In genomic region chr16:16213079-16213760, GRCm38 (mm10) we compare ENCODE assay signal across 8 mouse cellular contexts. TPM values are rescaled to one million over a fixed set of nuclear protein-coding genes. Genes with fewer than 3 reads are reported as not detected.
DNase-seq lines count a peak whose midpoint lies in the region; ATAC-seq and TF ChIP-seq lines count a peak whose summit lies in the region.

Gene Pkp2, plus strand, starts transcription at chr16:16213318.

- no peaks in the 10 kb centered on the region for H3K9me3 ChIP-seq in intestine, embryonic 15.5 days
- no peaks in the 10 kb centered on the region for H3K9me3 ChIP-seq in limb, embryonic 11.5 days (ENCODE audit: control insufficient read depth, low read length)
- H3K9me3 ChIP-seq in midbrain, embryonic 12.5 days: no peaks in the 10 kb centered on the region

- WGBS in intestine, embryonic 15.5 days: under 1% methylated on average over 59 of the region's 59 CpGs
- under 1% methylated on average over 58 of the region's 59 CpGs for WGBS in limb, embryonic 11.5 days
- under 1% methylated on average over 55 of the region's 59 CpGs for WGBS in midbrain, embryonic 12.5 days

- peak; percentile 97 for ATAC-seq in intestine, embryonic 15.5 days
- peak; percentile 93 for ATAC-seq in limb, embryonic 11.5 days (ENCODE audit: insufficient number of reproducible peaks, low FRiP score, low TSS enrichment, low read depth)
- ATAC-seq in midbrain, embryonic 12.5 days (ENCODE audit: low FRiP score, low read depth): peak; percentile 96

- no peaks in the 10 kb centered on the region for H3K4me1 ChIP-seq in cortical plate, adult 2 months (ENCODE audit: control insufficient read depth, insufficient read depth, low read length)
- H3K4me1 ChIP-seq in intestine, embryonic 15.5 days (replicated peaks): 0 out of 2 replicates have a peak, but pooled peaks cover 3% of the 10 kb centered on the region
- H3K4me1 ChIP-seq in limb, embryonic 11.5 days (ENCODE audit: control insufficient read depth, insufficient read depth, low read length): no peaks in the 10 kb centered on the region; the same call in 1 of the 2 replicates
- H3K4me1 ChIP-seq in midbrain, embryonic 12.5 days: peaks cover 11% of the 10 kb centered on the region; the same call in 1 of the 2 replicates

- peaks cover 8% of the 10 kb centered on the region for H3K27me3 ChIP-seq in intestine, embryonic 15.5 days (replicated peaks)
- peaks cover 20% of the 10 kb centered on the region for H3K27me3 ChIP-seq in limb, embryonic 11.5 days (ENCODE audit: control insufficient read depth, insufficient read depth, low read length)
- H3K27me3 ChIP-seq in midbrain, embryonic 12.5 days: peaks cover 35% of the 10 kb centered on the region
- no peaks in the 10 kb centered on the region for H3K27me3 ChIP-seq in splenic B cell, adult 2 months (ENCODE audit: control insufficient read depth, insufficient read depth, low read length, poor library complexity, severe bottlenecking)

- TF ChIP-seq POLR2A in cortical plate, adult 2 months (IDR thresholded peaks at IDR 0.05; ENCODE audit: extremely low read depth, insufficient read depth, low read length): no peak

- DNase-seq in spleen, adult 18-20 months: peak; percentile 33 to 40
- no peak for DNase-seq in spleen, adult 12 weeks (ENCODE audit: low spot score)
- DNase-seq in gonadal fat pad, adult 2 months (ENCODE audit: low read depth): no peak
- peak; percentile 80 for DNase-seq in limb, embryonic 11.5 days (ENCODE audit: low spot score)
- peak; percentile 37 for DNase-seq in splenic B cell, adult 2 months (ENCODE audit: low read depth, low spot score)

- TF ChIP-seq CTCF in cortical plate, adult 2 months (IDR thresholded peaks at IDR 0.05; ENCODE audit: extremely low read depth, insufficient read depth, low read length): no peak

- H3K4me2 ChIP-seq in intestine, embryonic 15.5 days (replicated peaks): peak within 1 kb of the TSS; percentile 90
- H3K4me2 ChIP-seq in limb, embryonic 11.5 days (ENCODE audit: low read depth, severe bottlenecking): peak within 1 kb of the TSS; percentile 98
- peak within 1 kb of the TSS; percentile 100 for H3K4me2 ChIP-seq in midbrain, embryonic 12.5 days (replicated peaks)

- H3K4me3 ChIP-seq in cortical plate, adult 2 months (ENCODE audit: insufficient read depth, low read length): peak within 1 kb of the TSS; percentile 71
- H3K4me3 ChIP-seq in intestine, embryonic 15.5 days (replicated peaks): peak within 1 kb of the TSS; percentile 70
- H3K4me3 ChIP-seq in limb, embryonic 11.5 days (ENCODE audit: low read depth, low read length): peak within 1 kb of the TSS; percentile 53
- peak within 1 kb of the TSS; percentile 76 for H3K4me3 ChIP-seq in midbrain, embryonic 12.5 days

- H3K9ac ChIP-seq in intestine, embryonic 15.5 days: peak within 1 kb of the TSS; percentile 73
- peak within 1 kb of the TSS; percentile 28; the same call in 1 of the 2 replicates for H3K9ac ChIP-seq in limb, embryonic 11.5 days (ENCODE audit: low read length)
- H3K9ac ChIP-seq in midbrain, embryonic 12.5 days (replicated peaks): peak within 1 kb of the TSS; percentile 68

- H3K36me3 ChIP-seq in intestine, embryonic 15.5 days: no peaks in the 10 kb centered on the region
- H3K36me3 ChIP-seq in limb, embryonic 11.5 days (ENCODE audit: control insufficient read depth, insufficient read depth, low read length): no peaks in the 10 kb centered on the region
- no peaks in the 10 kb centered on the region for H3K36me3 ChIP-seq in midbrain, embryonic 12.5 days
- no peaks in the 10 kb centered on the region for H3K36me3 ChIP-seq in splenic B cell, adult 2 months (ENCODE audit: control insufficient read depth, insufficient read depth, low read length, poor library complexity, severe bottlenecking)

- H3K27ac ChIP-seq in cortical plate, adult 2 months (ENCODE audit: insufficient read depth, low read length): 0 out of 2 replicates have a peak within 1 kb of the TSS, but pooled peaks have one; percentile 58
- H3K27ac ChIP-seq in intestine, embryonic 15.5 days: peak within 1 kb of the TSS; percentile 80
- H3K27ac ChIP-seq in limb, embryonic 11.5 days (replicated peaks; ENCODE audit: low read depth, low read length): no peak within 1 kb of the TSS
- no peak within 1 kb of the TSS for H3K27ac ChIP-seq in midbrain, embryonic 12.5 days (replicated peaks)

RNA-seq across cellular contexts. Expression of gene Pkp2, which starts in this region (rescaled TPM):
- polyA plus RNA-seq in cortical plate, adult 2 months (2012; rRNA removed): 1.9 and 5.3 TPM in 2 replicates
- 36.0 and 45.9 TPM in 2 replicates for polyA plus RNA-seq in gonadal fat pad, adult 2 months (2012; rRNA removed)
- 26.5 and 26.8 TPM in 2 replicates for polyA plus RNA-seq in intestine, embryonic 15.5 days (2015; fragmentation: Nextera tagmentation; extraction: Ambion mirVana)
- polyA plus RNA-seq in limb, embryonic 11.5 days (2014; fragmentation: Nextera tagmentation; extraction: Ambion mirVana): 0.79 and 0.99 TPM in 2 replicates
- 2.5 and 4.0 TPM in 2 replicates for polyA plus RNA-seq in midbrain, embryonic 12.5 days (2016; fragmentation: Nextera tagmentation; extraction: Ambion mirVana)

Comparison
In these comparisons a context has a peak if more than half of its experiments do, and no peak if none do; other contexts are left out.
1. DNase-seq: peak in spleen, adult 18-20 months (2 of 2) and splenic B cell, adult 2 months (single experiment); none in spleen, adult 12 weeks (single experiment) and gonadal fat pad, adult 2 months (single experiment).
2. Peak in DNase-seq, ATAC-seq, H3K4me3 ChIP-seq, H3K9ac ChIP-seq and H3K4me2 ChIP-seq in limb, embryonic 11.5 days; RNA of the gene not detected or under 1 TPM.
3. H3K27ac ChIP-seq: peak in cortical plate, adult 2 months (single experiment) and intestine, embryonic 15.5 days (single experiment); none in limb, embryonic 11.5 days (single experiment) and midbrain, embryonic 12.5 days (single experiment).
4. Peak in every context shown above with its lines, with median percentiles within 50 percentile points of each other: H3K4me3 ChIP-seq, ATAC-seq, H3K4me2 ChIP-seq and H3K9ac ChIP-seq.